In the genomic region with DNA sequence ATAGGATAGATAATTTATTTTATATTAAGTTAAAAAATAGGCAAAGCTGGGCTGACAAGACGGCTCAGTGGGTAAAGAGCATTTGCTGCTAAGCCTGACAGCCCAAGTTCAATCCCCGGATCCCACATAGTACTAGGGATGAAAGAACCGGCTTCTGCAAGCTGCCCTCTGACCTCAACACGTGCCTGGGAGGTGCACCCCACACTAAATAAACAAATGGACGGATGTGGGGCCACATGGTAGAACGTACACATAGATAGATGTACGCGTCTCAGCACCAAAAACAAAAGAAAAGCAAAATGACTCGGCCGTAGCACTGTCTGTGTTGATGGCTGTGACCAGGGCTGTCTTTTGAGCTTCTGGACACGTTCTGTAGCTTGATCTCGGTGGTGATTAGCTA, we compare ENCODE assay signal across 26 mouse cellular contexts. TPM values are rescaled to one million over a fixed set of nuclear protein-coding genes. Genes with fewer than 3 reads are reported as not detected.
A peak's percentile ranks its signal among the peaks of the same experiment; 100 is the strongest.
DNase-seq lines count a peak whose midpoint lies in the region; ATAC-seq and TF ChIP-seq lines count a peak whose summit lies in the region.
"Had no signal": no experiment of that assay in that cellular context is flagged by ENCODE, and none has a peak within 500 bp of the region (broad histone marks: within the 10 kb centered on the region; RNA-seq: fewer than 3 reads in every experiment).

No protein-coding gene starts in this region.

- H3K27ac ChIP-seq in liver, adult 2 months (replicated peaks; ENCODE audit: insufficient read depth, low read depth, low read length), result peak overlapping the region; percentile 85
- no peak overlapping the region for H3K27ac ChIP-seq in liver, embryonic 12.5 days
- peak overlapping the region; percentile 54; the same call in 1 of the 2 replicates for H3K27ac ChIP-seq in liver, embryonic 15.5 days (replicated peaks)
- H3K27ac ChIP-seq in gastrocnemius, adult 2 months, result no peak overlapping the region
- H3K27ac ChIP-seq in midbrain, embryonic 11.5 days (ENCODE audit: low read depth, low read length), result no peak overlapping the region
- H3K27ac ChIP-seq: embryonic facial prominence, embryonic 10.5 days; embryonic facial prominence, embryonic 13.5 days; forebrain, embryonic 12.5 days; forebrain, embryonic 15.5 days; hindbrain, embryonic 12.5 days; hindbrain, embryonic 15.5 days had no signal

- no peaks in the 10 kb centered on the region for H3K27me3 ChIP-seq in liver, adult 2 months (ENCODE audit: control insufficient read depth, insufficient read depth, low read length)
- H3K27me3 ChIP-seq in liver, embryonic 12.5 days (replicated peaks), result no peaks in the 10 kb centered on the region
- H3K27me3 ChIP-seq in liver, embryonic 15.5 days, result no peaks in the 10 kb centered on the region
- H3K27me3 ChIP-seq in midbrain, embryonic 11.5 days (ENCODE audit: control insufficient read depth, insufficient read depth, low read length), result no peaks in the 10 kb centered on the region
- H3K27me3 ChIP-seq: embryonic facial prominence, embryonic 13.5 days; forebrain, embryonic 12.5 days; forebrain, embryonic 15.5 days; hindbrain, embryonic 12.5 days; hindbrain, embryonic 15.5 days had no signal

- H3K79me2 ChIP-seq in liver, adult 2 months (ENCODE audit: control insufficient read depth, insufficient read depth, low read length), result peaks cover 4% of the 10 kb centered on the region; the same call in 1 of the 2 replicates

- peaks cover 21% of the 10 kb centered on the region for H3K4me1 ChIP-seq in liver, adult 2 months (ENCODE audit: control insufficient read depth, insufficient read depth, low read length)
- H3K4me1 ChIP-seq in liver, embryonic 12.5 days, result 0 out of 2 replicates have a peak, but pooled peaks cover 5% of the 10 kb centered on the region
- 0 out of 2 replicates have a peak, but pooled peaks cover 3% of the 10 kb centered on the region for H3K4me1 ChIP-seq in liver, embryonic 15.5 days (replicated peaks)
- H3K4me1 ChIP-seq in midbrain, embryonic 11.5 days (ENCODE audit: control insufficient read depth, insufficient read depth, low read length), result no peaks in the 10 kb centered on the region
- H3K4me1 ChIP-seq: forebrain, embryonic 12.5 days; forebrain, embryonic 15.5 days; hindbrain, embryonic 12.5 days; hindbrain, embryonic 15.5 days had no signal

- H3K9me3 ChIP-seq in liver, embryonic 12.5 days (replicated peaks), result no peaks in the 10 kb centered on the region
- no peaks in the 10 kb centered on the region for H3K9me3 ChIP-seq in liver, embryonic 15.5 days (replicated peaks)
- no peaks in the 10 kb centered on the region for H3K9me3 ChIP-seq in midbrain, embryonic 11.5 days (ENCODE audit: control insufficient read depth, low read length)
- H3K9me3 ChIP-seq: embryonic facial prominence, embryonic 10.5 days; embryonic facial prominence, embryonic 13.5 days; forebrain, embryonic 12.5 days; forebrain, embryonic 15.5 days; hindbrain, embryonic 12.5 days; hindbrain, embryonic 15.5 days had no signal

- H3K36me3 ChIP-seq in liver, adult 2 months (ENCODE audit: control insufficient read depth, insufficient read depth, low read length), result peaks cover 24% of the 10 kb centered on the region; the same call in 1 of the 2 replicates
- peaks cover 41% of the 10 kb centered on the region for H3K36me3 ChIP-seq in liver, embryonic 12.5 days
- peaks cover 29% of the 10 kb centered on the region for H3K36me3 ChIP-seq in liver, embryonic 15.5 days (replicated peaks)
- no peaks in the 10 kb centered on the region; the same call in 1 of the 2 replicates for H3K36me3 ChIP-seq in midbrain, embryonic 11.5 days (ENCODE audit: control insufficient read depth, insufficient read depth, low read length)

- ATAC-seq in liver, embryonic 12.5 days, result 0 out of 2 replicates have a peak, but pooled peaks have one; percentile 45
- peak; percentile 32; the same call in 1 of the 2 replicates for ATAC-seq in liver, embryonic 15.5 days (ENCODE audit: insufficient read depth)
- ATAC-seq in midbrain, embryonic 11.5 days (ENCODE audit: low FRiP score), result no peak
- ATAC-seq: CD4-positive, CD25-positive, alpha-beta regulatory T cell, adult 4 months; forebrain, embryonic 15.5 days had no signal

- H3K4me3 ChIP-seq in liver, adult 2 months (ENCODE audit: insufficient read depth, low read depth, low read length), result no peak overlapping the region
- no peak overlapping the region for H3K4me3 ChIP-seq in liver, embryonic 12.5 days
- no peak overlapping the region for H3K4me3 ChIP-seq in liver, embryonic 15.5 days (replicated peaks)
- H3K4me3 ChIP-seq in gastrocnemius, adult 2 months, result no peak overlapping the region
- no peak overlapping the region for H3K4me3 ChIP-seq in midbrain, embryonic 11.5 days (ENCODE audit: low read depth, low read length)
- H3K4me3 ChIP-seq: embryonic facial prominence, embryonic 10.5 days; embryonic facial prominence, embryonic 13.5 days; erythroblast, embryonic 14.5 days; forebrain, embryonic 12.5 days; forebrain, embryonic 15.5 days; hindbrain, embryonic 12.5 days; hindbrain, embryonic 15.5 days had no signal

- TF ChIP-seq POLR2A in liver, adult 2 months (IDR thresholded peaks at IDR 0.05; ENCODE audit: extremely low read depth, insufficient read depth, low read length), result no peak

- no peak for TF ChIP-seq CTCF in liver, adult 2 months (IDR thresholded peaks at IDR 0.05; ENCODE audit: low read depth, low read length)
- TF ChIP-seq CTCF in gastrocnemius, adult 2 months (IDR thresholded peaks at IDR 0.05), result no peak

- 31% methylated on average over 12 of the region's 12 CpGs for WGBS in liver, adult 2 months
- WGBS in liver, embryonic 12.5 days (ENCODE audit: insufficient replicate concordance), result 76% methylated on average over 12 of the region's 12 CpGs
- WGBS in liver, embryonic 15.5 days (ENCODE audit: insufficient replicate concordance), result 60% methylated on average over 12 of the region's 12 CpGs
- WGBS in midbrain, embryonic 11.5 days, result 81% methylated on average over 12 of the region's 12 CpGs

- peak; percentile 51 for DNase-seq in liver, adult 2 months (ENCODE audit: extremely low read depth, low read depth, low spot score)
- peak; percentile 56 for DNase-seq in yolk sac, embryonic 10.5 days (ENCODE audit: low spot score)
- no peak for DNase-seq in gastrocnemius, adult 2 months
- DNase-seq in midbrain, embryonic 11.5 days (ENCODE audit: low spot score, missing footprints), result no peak
- DNase-seq in ovary, postnatal 14 days (ENCODE audit: low spot score), result no peak
- DNase-seq: adrenal gland, adult 8-10 months; adrenal gland, postnatal 25 days; cerebellum, adult 18-20 months; cerebellum, adult 9-10 months; cerebellum, postnatal 14 days; embryo, embryonic 11 days; gastrocnemius, postnatal 10 days; gastrocnemius, postnatal 36 days had no signal

- H3K4me2 ChIP-seq in liver, embryonic 12.5 days, result no peak overlapping the region
- no peak overlapping the region for H3K4me2 ChIP-seq in liver, embryonic 15.5 days
- H3K4me2 ChIP-seq in midbrain, embryonic 11.5 days, result no peak overlapping the region
- H3K4me2 ChIP-seq: embryonic facial prominence, embryonic 13.5 days; forebrain, embryonic 12.5 days; forebrain, embryonic 15.5 days; heart, embryonic 11.5 days; hindbrain, embryonic 12.5 days; hindbrain, embryonic 15.5 days had no signal

- peak overlapping the region; percentile 63 for H3K9ac ChIP-seq in liver, adult 2 months (ENCODE audit: low read depth, low read length)
- no peak overlapping the region for H3K9ac ChIP-seq in liver, embryonic 12.5 days
- H3K9ac ChIP-seq in liver, embryonic 15.5 days, result no peak overlapping the region
- no peak overlapping the region for H3K9ac ChIP-seq in midbrain, embryonic 11.5 days (ENCODE audit: low read length)
- H3K9ac ChIP-seq: embryonic facial prominence, embryonic 13.5 days; forebrain, embryonic 12.5 days; forebrain, embryonic 15.5 days; hindbrain, embryonic 12.5 days; hindbrain, embryonic 15.5 days had no signal

- intact Hi-C loops in gastrocnemius, adult 2 months (cut with DNase I), result no loop called here

RNA-seq across cellular contexts. Expression of a gene that starts 28.2 kb away (rescaled TPM):
- 51.8 and 84.8 TPM in 2 replicates for total RNA-seq in liver, adult 2 months (2014; rRNA removed)
- 68.7 and 72.9 TPM in 2 replicates for polyA plus RNA-seq in liver, adult 2 months (2012; rRNA removed)
- 28.6 and 28.7 TPM in 2 replicates for polyA plus RNA-seq in liver, embryonic 12.5 days (2016; fragmentation: Nextera tagmentation; extraction: Ambion mirVana)
- polyA plus RNA-seq in liver, embryonic 15.5 days (2015; fragmentation: Nextera tagmentation; extraction: Ambion mirVana), result 26.8 and 32.7 TPM in 2 replicates
- total RNA-seq in gastrocnemius, adult 2 months (2021), result 10 to 100 TPM; 16.6 to 17.0 TPM
- polyA plus RNA-seq in midbrain, embryonic 11.5 days (2014; fragmentation: Nextera tagmentation; extraction: Ambion mirVana), result 19.2 and 24.9 TPM in 2 replicates

RNA-seq across cellular contexts. Expression of a gene that starts 46.7 kb away (rescaled TPM):
- total RNA-seq in liver, adult 2 months (2014; rRNA removed), result 4.5 and 6.8 TPM in 2 replicates
- polyA plus RNA-seq in liver, adult 2 months (2012; rRNA removed), result 7.9 and 10.7 TPM in 2 replicates
- polyA plus RNA-seq in liver, embryonic 12.5 days (2016; fragmentation: Nextera tagmentation; extraction: Ambion mirVana), result 5.9 and 7.4 TPM in 2 replicates
- polyA plus RNA-seq in liver, embryonic 15.5 days (2015; fragmentation: Nextera tagmentation; extraction: Ambion mirVana), result 3.5 and 3.7 TPM in 2 replicates
- total RNA-seq in gastrocnemius, adult 2 months (2021), result 10 to 100 TPM in 1 of 2 experiments, 1 to 10 TPM in 1; 8.5 to 10.0 TPM
- polyA plus RNA-seq in midbrain, embryonic 11.5 days (2014; fragmentation: Nextera tagmentation; extraction: Ambion mirVana), result 12.9 and 13.8 TPM in 2 replicates

RNA-seq across cellular contexts. Expression of a gene that starts 56.3 kb away (rescaled TPM):
- 5.0 and 5.9 TPM in 2 replicates for total RNA-seq in liver, adult 2 months (2014; rRNA removed)
- polyA plus RNA-seq in liver, adult 2 months (2012; rRNA removed), result 6.6 and 7.3 TPM in 2 replicates
- polyA plus RNA-seq in liver, embryonic 12.5 days (2016; fragmentation: Nextera tagmentation; extraction: Ambion mirVana), result 14.1 and 16.5 TPM in 2 replicates
- 6.9 and 7.4 TPM in 2 replicates for polyA plus RNA-seq in liver, embryonic 15.5 days (2015; fragmentation: Nextera tagmentation; extraction: Ambion mirVana)
- 1 to 10 TPM; 2.6 to 3.3 TPM for total RNA-seq in gastrocnemius, adult 2 months (2021)
- 32.8 and 40.2 TPM in 2 replicates for polyA plus RNA-seq in midbrain, embryonic 11.5 days (2014; fragmentation: Nextera tagmentation; extraction: Ambion mirVana)

RNA-seq across cellular contexts. Expression of a gene that starts 58.2 kb away (rescaled TPM):
- not detected in 2 replicates for total RNA-seq in liver, adult 2 months (2014; rRNA removed)
- polyA plus RNA-seq in liver, adult 2 months (2012; rRNA removed), result 0.21 and 0.37 TPM in 2 replicates
- 38.3 and 43.4 TPM in 2 replicates for polyA plus RNA-seq in liver, embryonic 12.5 days (2016; fragmentation: Nextera tagmentation; extraction: Ambion mirVana)
- 447 and 537 TPM in 2 replicates for polyA plus RNA-seq in liver, embryonic 15.5 days (2015; fragmentation: Nextera tagmentation; extraction: Ambion mirVana)
- not detected for total RNA-seq in gastrocnemius, adult 2 months (2021)
- 0.18 and 0.55 TPM in 2 replicates for polyA plus RNA-seq in midbrain, embryonic 11.5 days (2014; fragmentation: Nextera tagmentation; extraction: Ambion mirVana)
- total RNA-seq: adrenal gland, adult 8-10 months; adrenal gland, postnatal 25 days; gastrocnemius, postnatal 36 days; heart, postnatal 25 days; MEL had no signal
- polyA plus RNA-seq: CD4-positive, CD25-positive, alpha-beta regulatory T cell, adult 4 months; embryonic facial prominence, embryonic 10.5 days had no signal

Comparison
In these comparisons a context has a peak if more than half of its experiments do, and no peak if none do; other contexts are left out.
1. H3K27ac ChIP-seq: peak in liver, adult 2 months (single experiment) and liver, embryonic 15.5 days (single experiment); none in liver, embryonic 12.5 days (single experiment), gastrocnemius, adult 2 months (single experiment) and midbrain, embryonic 11.5 days (single experiment).
2. DNase-seq: peak in liver, adult 2 months (single experiment) and yolk sac, embryonic 10.5 days (single experiment); none in gastrocnemius, adult 2 months (single experiment), midbrain, embryonic 11.5 days (single experiment) and ovary, postnatal 14 days (single experiment).